Mouse (Mus musculus) lung, embryonic 14.5 days (tissue): ENCODE results near the gene Rab13. TPM values are rescaled to one million over a fixed set of nuclear protein-coding genes. Genes with fewer than 3 reads are reported as not detected.

Experiments
- ATAC-seq: fragments of 200-750 bp; cut with Nextera tagmentation; 2 replicates; pipeline ENCODE4 v1.8.0; 2017; ENCODE audit warnings: mild to moderate bottlenecking, moderate TSS enrichment, moderate library complexity; ENCODE audit not compliant: insufficient read depth
- DNase-seq: peaks from one replicate; pipeline ENCODE4 v3.0.0-alpha.2; 2015
- H3K27ac ChIP-seq: fragments of 300-500 bp; sonication (generic); 2 replicates; pipeline ENCODE4 v1.5.1; 2014; ENCODE audit warnings: low read depth, mild to moderate bottlenecking, moderate library complexity
- H3K27me3 ChIP-seq: fragments of 300-500 bp; sonication (generic); 2 replicates; pipeline ENCODE4 v1.6.1; 2014; ENCODE audit warnings: low read length, control low read depth; ENCODE audit not compliant: insufficient read depth
- H3K36me3 ChIP-seq: fragments of 300-500 bp; sonication (generic); 2 replicates; pipeline ENCODE4 v1.6.1; 2014; ENCODE audit warnings: control low read depth; ENCODE audit not compliant: insufficient read depth
- H3K4me1 ChIP-seq: fragments of 300-500 bp; sonication (generic); 2 replicates; pipeline ENCODE4 v1.6.1; 2014; ENCODE audit warnings: antibody characterized with exemption, control low read depth; ENCODE audit not compliant: insufficient read depth
- H3K4me2 ChIP-seq: fragments of 300-500 bp; sonication (generic); 2 replicates; pipeline ENCODE4 v1.6.1; 2014; ENCODE audit warnings: mild to moderate bottlenecking
- H3K4me3 ChIP-seq: fragments of 300-500 bp; sonication (generic); 2 replicates; pipeline ENCODE4 v1.5.1; 2014; ENCODE audit warnings: low read depth, low read length
- H3K9ac ChIP-seq: fragments of 300-500 bp; sonication (generic); 2 replicates; pipeline ENCODE4 v1.6.1; 2014
- H3K9me3 ChIP-seq: fragments of 300-500 bp; sonication (generic); 2 replicates; pipeline ENCODE4 v1.6.1; 2016; ENCODE audit warnings: low read depth, low read length, control low read depth
- CTCF ChIP-seq: IDR thresholded peaks from 2 replicates; pipeline ENCODE4 v1.5.1; 2016; ENCODE audit warnings: antibody characterized with exemption, low read depth
- WGBS: fragments of 180-500 bp; shearing (Covaris S2); extraction: QIAGEN DNeasy Blood & Tissue Kit; methylation state at CpG from one replicate; pipeline ENCODE4 v1.1.7; 2014; 5-methylcytosine and 5-hydroxymethylcytosine counted together
- polyA plus RNA-seq: library from polyadenylated mRNA; unstranded; fragments of >200 nt; fragmentation: Nextera tagmentation; extraction: Ambion mirVana; gene quantifications from 2 replicates; pipeline ENCODE4 v1.2.1, GENCODE M21; 2014

Rab13 gene
- polyA plus RNA-seq, 1 experiment from 2014 or later: 19.3 TPM

- H3K27me3 ChIP-seq: no peaks in the 10 kb centered on the region
- no peak for TF ChIP-seq CTCF
- DNase-seq (no peak), ATAC-seq (no peak)
- H3K4me1 ChIP-seq: no peaks in the 10 kb centered on the region
- H3K9me3 ChIP-seq: no peaks in the 10 kb centered on the region
- H3K4me2 ChIP-seq: no peak overlapping the region
- H3K9ac ChIP-seq: no peak overlapping the region
- 65% methylated on average over 1 of the region's 1 CpGs for WGBS
- no peak overlapping the region for H3K4me3 ChIP-seq
- H3K36me3 ChIP-seq: peaks cover 6% of the 10 kb centered on the region
- H3K27ac ChIP-seq: no peak overlapping the region
These were observed 10.6 kb upstream of the Rab13 start for GRCm38 (mm10) chr3:90202884-90203283.

- H3K27ac ChIP-seq: no peak overlapping the region
- no peak overlapping the region for H3K9ac ChIP-seq
- H3K27me3 ChIP-seq: no peaks in the 10 kb centered on the region
- no peak for TF ChIP-seq CTCF
- H3K4me2 ChIP-seq: no peak overlapping the region
- H3K9me3 ChIP-seq: no peaks in the 10 kb centered on the region
- peaks cover 13% of the 10 kb centered on the region for H3K36me3 ChIP-seq
- no peak overlapping the region for H3K4me3 ChIP-seq
- no peak for ATAC-seq
- no peak for DNase-seq
- 66% methylated on average over 5 of the region's 5 CpGs for WGBS
- no peaks in the 10 kb centered on the region for H3K4me1 ChIP-seq
These were observed 9.9 kb upstream of the Rab13 start for GRCm38 (mm10) chr3:90203619-90204018.

GRCm38 (mm10) chr3:90204582-90204981 is 8.9 kb upstream of the Rab13 start:
- Histone ChIP-seq H3K9me3 (no peaks in the 10 kb centered on the region), H3K27me3 (no peaks in the 10 kb centered on the region), H3K9ac (no peak overlapping the region), H3K4me3 (no peak overlapping the region), H3K4me1 (no peaks in the 10 kb centered on the region), H3K36me3 (peaks cover 23% of the 10 kb centered on the region), H3K27ac (no peak overlapping the region), H3K4me2 (no peak overlapping the region)
- DNase-seq: no peak
- no peak for TF ChIP-seq CTCF
- no peak for ATAC-seq
- WGBS: 94% methylated on average over 2 of the region's 2 CpGs

- Histone ChIP-seq H3K4me2 (no peak overlapping the region), H3K27ac (no peak overlapping the region), H3K27me3 (no peaks in the 10 kb centered on the region), H3K4me3 (no peak overlapping the region), H3K9me3 (no peaks in the 10 kb centered on the region), H3K36me3 (peaks cover 55% of the 10 kb centered on the region), H3K4me1 (peaks cover 13% of the 10 kb centered on the region), H3K9ac (no peak overlapping the region)
- 72% methylated on average over 2 of the region's 2 CpGs for WGBS
- TF ChIP-seq CTCF: no peak
- ATAC-seq (no peak), DNase-seq (no peak)
These were observed 4.8 kb upstream of the Rab13 start for GRCm38 (mm10) chr3:90208662-90209061.

- Histone ChIP-seq H3K27me3 (no peaks in the 10 kb centered on the region), H3K9me3 (no peaks in the 10 kb centered on the region), H3K9ac (no peak overlapping the region), H3K36me3 (peaks cover 55% of the 10 kb centered on the region), H3K4me2 (no peak overlapping the region), H3K27ac (no peak overlapping the region), H3K4me3 (no peak overlapping the region), H3K4me1 (peaks cover 18% of the 10 kb centered on the region)
- DNase-seq (no peak), ATAC-seq (no peak)
- 87% methylated on average over 5 of the region's 5 CpGs for WGBS
- no peak for TF ChIP-seq CTCF
These were observed 3.5 kb upstream of the Rab13 start for GRCm38 (mm10) chr3:90209908-90210566.

GRCm38 (mm10) chr3:90211475-90212398 is 1.8 kb upstream of the Rab13 start:
- Histone ChIP-seq H3K4me1 (peaks cover 18% of the 10 kb centered on the region), H3K36me3 (peaks cover 55% of the 10 kb centered on the region), H3K4me3 (peak overlapping the region; percentile 71), H3K9ac (peak overlapping the region; percentile 95), H3K27me3 (no peaks in the 10 kb centered on the region), H3K4me2 (peak overlapping the region; percentile 98), H3K27ac (no peak overlapping the region), H3K9me3 (no peaks in the 10 kb centered on the region)
- DNase-seq: no peak
- no peak for ATAC-seq
- TF ChIP-seq CTCF: no peak
- 73% methylated on average over 13 of the region's 13 CpGs for WGBS

- Histone ChIP-seq H3K27ac (peak overlapping the region; percentile 90), H3K36me3 (peaks cover 50% of the 10 kb centered on the region), H3K4me2 (peak overlapping the region; percentile 98), H3K27me3 (no peaks in the 10 kb centered on the region), H3K4me3 (peak overlapping the region; percentile 71), H3K9me3 (no peaks in the 10 kb centered on the region), H3K4me1 (peaks cover 18% of the 10 kb centered on the region), H3K9ac (peak overlapping the region; percentile 95)
- no peak for DNase-seq
- whole genome bisulfite sequencing: 8% methylated on average over 5 of the region's 5 CpGs
- TF ChIP-seq CTCF: no peak
- ATAC-seq: no peak
These were observed 772 bp upstream of the Rab13 start for GRCm38 (mm10) chr3:90212723-90213122.
